In genomic region chr17:32067541-32067940, GRCm38 (mm10) we compare ENCODE assay signal across 23 mouse cellular contexts. TPM values are rescaled to one million over a fixed set of nuclear protein-coding genes. Genes with fewer than 3 reads are reported as not detected.
DNase-seq lines count a peak whose midpoint lies in the region; ATAC-seq and TF ChIP-seq lines count a peak whose summit lies in the region.
"Had no signal": no experiment of that assay in that cellular context is flagged by ENCODE, and none has a peak within 500 bp of the region (broad histone marks: within the 10 kb centered on the region; RNA-seq: fewer than 3 reads in every experiment).

No protein-coding gene starts in this region.

- no peaks in the 10 kb centered on the region for H3K9me3 ChIP-seq in stomach, postnatal 0 days (ENCODE audit: control insufficient read depth, low read length)
- H3K9me3 ChIP-seq: liver, embryonic 12.5 days had no signal

- H3K4me1 ChIP-seq in stomach, postnatal 0 days (replicated peaks; ENCODE audit: control insufficient read depth, insufficient read depth) = no peaks in the 10 kb centered on the region
- H3K4me1 ChIP-seq: limb, embryonic 12.5 days; neural tube, embryonic 13.5 days had no signal

- H3K9ac ChIP-seq in stomach, postnatal 0 days (ENCODE audit: low read length) = no peak overlapping the region
- H3K9ac ChIP-seq: limb, embryonic 12.5 days; liver, embryonic 12.5 days; neural tube, embryonic 13.5 days had no signal

- 0 out of 2 replicates have a peak, but pooled peaks have one; percentile 21 for TF ChIP-seq CTCF in layer of hippocampus, adult 2 months (conservative IDR thresholded peaks at IDR 0.05)
- peak; percentile 34; the same call in 1 of the 2 replicates for TF ChIP-seq CTCF in stomach, postnatal 0 days (IDR thresholded peaks at IDR 0.05; ENCODE audit: low read depth)

- ATAC-seq in CD4-positive, CD25-positive, alpha-beta regulatory T cell, adult 4 months = peak; percentile 97
- ATAC-seq in common myeloid progenitor, adult 5-6 weeks (replicated peaks; ENCODE audit: low read depth, poor library complexity, severe bottlenecking) = peak; percentile 33; the same call in 1 of the 2 replicates
- 0 out of 2 replicates have a peak, but pooled peaks have one; percentile 64 for ATAC-seq in stomach, postnatal 0 days (ENCODE audit: low FRiP score, low TSS enrichment)
- ATAC-seq: forebrain, embryonic 14.5 days; hindbrain, embryonic 16.5 days; liver, embryonic 12.5 days had no signal

- no peak overlapping the region for H3K4me2 ChIP-seq in stomach, postnatal 0 days (replicated peaks; ENCODE audit: low read depth)
- H3K4me2 ChIP-seq: limb, embryonic 12.5 days; liver, embryonic 12.5 days; neural tube, embryonic 13.5 days had no signal

- DNase-seq in layer of hippocampus, adult 2 months (ENCODE audit: low spot score in 2 of 2) = no peak
- no peak for DNase-seq in layer of hippocampus, postnatal 25 days (ENCODE audit: extremely low spot score in 1 of 2, low spot score in 1 of 2)
- no peak for DNase-seq in stomach, postnatal 0 days (ENCODE audit: low spot score)
- DNase-seq in frontal cortex, postnatal 10 days (ENCODE audit: low spot score in 2 of 2) = no peak
- no peak for DNase-seq in B cell, adult 2 months
- no peak for DNase-seq in thymus, postnatal 25 days
- DNase-seq: cerebellum, adult 8-10 months; gastrocnemius, postnatal 14 days; heart, adult 18-20 months; kidney, adult 2 months; kidney, postnatal 14 days; layer of hippocampus, adult 9-11 months; lung, adult 2 months; lung, postnatal 4 days; thymus, postnatal 36 days had no signal

- no peak for TF ChIP-seq EP300 in stomach, postnatal 0 days (optimal IDR thresholded peaks at IDR 0.05)

- WGBS in stomach, postnatal 0 days = 54% methylated on average over 9 of the region's 9 CpGs

- no peaks in the 10 kb centered on the region for H3K36me3 ChIP-seq in stomach, postnatal 0 days (ENCODE audit: control insufficient read depth, insufficient read depth, low read length)

- no peak overlapping the region for H3K4me3 ChIP-seq in layer of hippocampus, adult 2 months
- H3K4me3 ChIP-seq in stomach, postnatal 0 days (ENCODE audit: low read depth, low read length) = no peak overlapping the region
- H3K4me3 ChIP-seq: limb, embryonic 12.5 days; liver, embryonic 12.5 days; midbrain, embryonic 10.5 days; neural tube, embryonic 13.5 days had no signal

- H3K27ac ChIP-seq in layer of hippocampus, adult 2 months = no peak overlapping the region
- no peak overlapping the region for H3K27ac ChIP-seq in stomach, postnatal 0 days (replicated peaks)
- H3K27ac ChIP-seq: limb, embryonic 12.5 days; liver, embryonic 12.5 days; midbrain, embryonic 10.5 days; neural tube, embryonic 13.5 days had no signal

- H3K27me3 ChIP-seq in stomach, postnatal 0 days (ENCODE audit: control insufficient read depth, insufficient read depth, low read length) = no peaks in the 10 kb centered on the region
- H3K27me3 ChIP-seq: limb, embryonic 12.5 days; liver, embryonic 12.5 days; neural tube, embryonic 13.5 days had no signal

RNA-seq across cellular contexts. Expression of gene Hsf2bp, which starts 31.4 kb away (rescaled TPM):
- 1 to 10 TPM in 1 of 2 experiments, under 1 TPM in 1; 0.86 to 1.2 TPM for total RNA-seq in layer of hippocampus, adult 2 months (2021)
- total RNA-seq in layer of hippocampus, postnatal 25 days (2021) = 1 to 10 TPM in 1 of 2 experiments, under 1 TPM in 1; 0.84 to 1.0 TPM
- 1 to 10 TPM; 2.7 to 2.9 TPM for polyA plus RNA-seq in CD4-positive, CD25-positive, alpha-beta regulatory T cell, adult 4 months (2017; shearing (Covaris generic))
- total RNA-seq in common myeloid progenitor, adult 5-6 weeks (2017) = 0.15 TPM in 1 of 2 replicates, not detected in the other
- 0.41 and 0.52 TPM in 2 replicates for polyA plus RNA-seq in stomach, postnatal 0 days (2015; fragmentation: Nextera tagmentation; extraction: Ambion mirVana)

RNA-seq across cellular contexts. Expression of gene Rrp1b, which starts 31.6 kb away (rescaled TPM):
- 10 to 100 TPM; 19.3 to 22.5 TPM for total RNA-seq in layer of hippocampus, adult 2 months (2021)
- total RNA-seq in layer of hippocampus, postnatal 25 days (2021) = 10 to 100 TPM; 15.3 to 22.4 TPM
- 10 to 100 TPM; 57.7 to 68.2 TPM for polyA plus RNA-seq in CD4-positive, CD25-positive, alpha-beta regulatory T cell, adult 4 months (2017; shearing (Covaris generic))
- total RNA-seq in common myeloid progenitor, adult 5-6 weeks (2017) = 46.8 and 66.6 TPM in 2 replicates
- polyA plus RNA-seq in stomach, postnatal 0 days (2015; fragmentation: Nextera tagmentation; extraction: Ambion mirVana) = 18.6 and 19.2 TPM in 2 replicates

Comparison
In these comparisons a context has a peak if more than half of its experiments do, and no peak if none do; other contexts are left out.
1. ATAC-seq: peak in every context shown above with its lines; median percentile 97 in CD4-positive, CD25-positive, alpha-beta regulatory T cell, adult 4 months; 64 in stomach, postnatal 0 days; 33 in common myeloid progenitor, adult 5-6 weeks.